Mouse (Mus musculus): ENCODE measurements around the gene Kif1a.
"Not testable (repeated sequence)": the region's sequence is repeated elsewhere in the genome, so short reads cannot be mapped to it uniquely, and the experiment has no call there.

The Kif1a gene

GRCm38 (mm10) chr1:92970791-92971190 lies 131.0 kb downstream of the Kif1a start:
- not testable (repeated sequence) for DNase-seq (ENCODE audit: low spot score)

Measured in c-Kit-positive CD71-positive TER-119-positive erythroid progenitor cells, embryonic 14.5 days (primary cell).